Mouse (Mus musculus): ENCODE results near the gene Egfl8.

The Egfl8 gene

DNA sequence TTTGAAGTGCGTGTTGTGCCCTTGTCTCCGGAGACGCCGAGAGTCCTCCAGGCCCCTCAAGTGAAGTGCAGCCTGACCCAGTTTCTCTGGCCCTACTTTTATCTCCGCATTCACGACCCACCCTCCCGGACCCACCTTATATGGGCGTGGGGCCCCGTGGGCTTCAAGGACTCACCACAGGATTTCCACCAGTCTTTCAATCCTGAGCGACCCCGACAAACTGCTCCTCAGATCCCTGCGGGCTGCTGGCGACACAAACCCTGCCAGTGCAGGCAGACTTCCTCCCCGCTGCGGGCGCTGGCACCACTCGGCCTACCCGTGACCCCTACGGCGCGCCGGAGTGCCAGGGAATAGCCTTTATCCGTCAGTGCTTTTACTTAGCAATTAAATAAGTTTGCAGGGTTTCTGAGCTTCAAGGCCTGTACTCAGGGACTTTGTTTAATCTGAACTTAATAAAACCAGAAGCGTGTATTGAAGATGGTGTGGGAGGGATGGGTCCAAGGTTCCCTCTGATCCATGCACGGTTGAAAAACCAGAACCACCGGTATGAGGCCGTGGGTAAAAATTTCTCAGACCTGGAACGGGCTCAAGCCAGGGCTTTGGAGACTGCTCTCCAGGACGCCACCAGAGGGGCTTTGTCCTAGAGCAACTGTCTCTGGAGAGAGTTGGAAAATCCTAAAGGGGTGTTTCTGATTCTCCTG lies 12.3 kb upstream of the Egfl8 start, which contains the start of gene Ppt2:
Ppt2 (minus strand) TSS at position 568 of the 701 bp plus-strand sequence.
- DNase-seq (ENCODE audit: low spot score in 2 of 2), result no peak

DNA sequence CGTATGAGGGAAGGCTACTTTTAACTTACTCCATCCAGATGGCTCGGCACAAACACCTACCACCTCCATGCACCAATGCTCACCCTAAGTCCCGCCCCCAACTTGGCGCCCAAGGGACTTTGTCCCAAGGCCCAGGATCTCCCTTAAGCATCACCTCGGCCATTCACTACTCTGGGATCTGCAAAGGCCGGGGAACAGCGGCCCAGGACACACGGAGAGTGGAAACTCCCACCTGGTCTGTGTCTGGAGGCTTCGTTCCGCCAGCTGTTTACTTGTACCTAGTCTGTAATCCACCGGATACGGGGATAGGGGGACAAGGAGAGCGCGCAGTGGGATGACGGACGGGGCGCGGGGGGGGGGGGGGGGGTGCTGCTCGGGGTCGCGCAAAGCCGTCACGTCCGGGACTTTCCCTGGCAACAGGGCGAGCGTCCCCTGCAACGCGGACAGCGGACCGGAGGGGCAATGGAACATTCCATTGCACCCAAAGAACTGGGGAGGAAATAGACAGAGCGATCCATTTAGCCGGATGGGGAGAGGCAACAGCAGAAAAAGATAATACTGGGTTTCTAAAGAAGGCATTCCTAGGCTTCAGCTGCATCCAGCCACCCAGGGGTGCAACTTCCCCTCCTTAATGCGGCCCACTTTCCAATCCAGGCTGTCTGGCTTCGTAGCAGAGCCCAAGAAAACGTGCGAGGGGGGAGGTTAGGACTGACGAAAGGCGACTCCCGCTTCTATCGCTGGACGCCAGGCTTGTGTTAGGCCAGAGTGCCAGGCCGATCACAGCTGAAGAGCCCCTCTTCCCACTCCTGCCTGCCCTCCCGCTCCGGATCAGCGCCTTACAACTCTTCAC lies 11.5 kb upstream of the Egfl8 start:
- DNase-seq (ENCODE audit: low spot score in 2 of 2), result peak; percentile 74 to 80

DNA sequence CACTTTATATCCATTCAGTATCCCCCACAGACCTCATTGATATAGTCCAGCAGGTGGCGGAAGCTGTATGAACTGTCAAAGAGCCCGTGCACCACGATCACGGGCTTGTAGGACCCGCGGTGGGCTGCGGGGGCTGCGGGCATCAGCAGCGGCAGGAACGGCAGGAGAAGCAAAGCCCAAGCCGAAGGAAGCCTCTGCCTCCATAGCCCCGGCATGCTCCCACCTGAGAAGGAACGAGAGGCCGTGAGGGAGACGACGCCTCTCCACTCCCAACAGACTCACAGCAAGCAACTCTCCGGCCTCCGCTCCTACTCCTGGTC lies 11.0 kb upstream of the Egfl8 start:
- no peak for DNase-seq (ENCODE audit: low spot score in 2 of 2)

DNA sequence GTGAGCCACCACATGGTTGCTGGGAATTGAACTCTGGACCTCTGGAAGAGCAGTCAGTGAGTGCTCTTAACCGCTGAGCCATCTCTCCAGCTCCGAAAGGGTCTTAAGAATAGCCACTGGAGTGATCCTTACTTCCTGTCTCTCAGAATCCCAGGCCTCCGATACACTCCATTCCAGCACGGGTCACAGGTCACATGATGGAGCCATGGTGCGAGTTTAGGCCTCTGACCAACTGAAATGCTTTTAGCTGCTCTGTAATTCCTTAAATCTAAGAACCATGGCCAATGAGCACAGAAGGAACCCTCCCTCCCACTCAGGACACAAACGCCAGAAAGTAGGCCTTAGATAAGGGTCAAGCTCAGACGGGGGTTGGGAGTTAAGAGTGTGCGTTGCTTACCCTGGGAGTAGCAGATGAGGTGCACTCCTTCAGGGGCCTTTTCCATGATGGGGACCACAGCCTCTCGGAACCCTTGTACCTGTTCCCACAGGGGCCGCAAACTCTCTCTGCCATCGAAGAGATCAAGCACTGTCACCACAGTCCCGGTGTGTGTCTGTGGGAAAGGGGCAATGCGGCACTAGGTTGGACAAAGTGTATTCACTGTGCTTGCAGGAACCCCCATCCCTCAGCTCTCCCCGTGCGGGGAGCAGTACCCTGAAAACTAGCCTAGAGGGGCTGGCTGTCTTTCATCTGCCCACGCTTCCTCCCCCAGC lies 10.4 kb upstream of the Egfl8 start:
- no peak for DNase-seq (ENCODE audit: low spot score in 2 of 2)

DNA sequence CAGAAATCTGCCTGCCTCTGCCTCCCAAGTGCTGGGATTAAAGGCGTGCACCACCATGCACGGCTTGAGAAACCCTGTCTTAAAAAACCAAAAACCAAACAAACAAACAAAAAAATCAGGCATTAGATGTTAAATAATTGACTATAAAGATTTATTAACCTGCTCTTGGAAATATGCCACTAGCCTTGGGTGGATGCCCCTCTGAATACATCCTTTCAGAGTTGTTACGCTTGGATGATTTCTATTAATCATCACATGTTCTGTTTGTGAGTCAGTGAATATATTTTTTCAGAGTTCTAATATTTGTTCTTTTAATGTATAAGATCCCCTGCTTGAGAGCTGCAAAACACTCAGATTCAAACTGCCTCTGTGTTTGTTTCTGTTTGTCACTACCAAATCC lies 9.2 kb upstream of the Egfl8 start:
- DNase-seq (ENCODE audit: low spot score in 2 of 2), result no peak

DNA sequence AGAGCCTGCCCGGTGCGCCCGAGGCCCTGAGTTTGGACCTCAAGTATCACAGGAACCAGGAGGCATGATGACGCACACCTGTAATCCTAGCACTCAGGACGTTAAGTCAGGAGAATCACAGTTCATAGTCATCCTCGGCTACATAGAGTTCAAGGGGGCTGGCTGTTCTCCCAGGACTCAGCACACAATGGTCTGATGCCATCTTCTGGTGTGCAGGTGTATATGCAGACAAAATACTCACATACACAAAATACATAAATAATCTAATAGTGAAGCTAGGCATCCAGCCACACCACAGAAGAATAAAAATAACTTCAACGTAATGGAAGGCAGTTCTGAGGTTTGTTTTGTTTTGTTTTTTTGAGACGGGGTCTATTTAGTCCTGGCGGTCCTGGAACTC lies 7.4 kb upstream of the Egfl8 start:
- no peak for DNase-seq (ENCODE audit: low spot score in 2 of 2)

DNA sequence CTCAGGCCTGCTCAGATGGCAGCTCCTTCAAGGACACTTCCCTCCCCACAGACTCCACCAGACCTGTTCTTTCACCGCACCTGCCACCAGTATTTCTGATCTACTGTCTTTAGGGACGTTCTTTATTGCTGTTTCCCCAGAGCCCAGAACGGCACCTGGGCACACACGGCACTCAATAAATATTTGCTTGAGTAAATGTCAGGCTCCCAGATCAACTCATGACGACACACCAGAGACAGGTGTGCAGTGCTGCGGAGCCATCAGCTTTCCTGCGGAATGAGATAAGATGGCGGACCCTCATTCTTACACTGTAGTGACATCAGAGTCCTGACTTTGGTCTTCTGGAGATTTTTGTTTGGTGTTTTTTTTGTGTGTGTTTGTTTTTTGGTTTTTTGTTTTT lies 5.2 kb upstream of the Egfl8 start:
- DNase-seq (ENCODE audit: low spot score in 2 of 2), result no peak

DNA sequence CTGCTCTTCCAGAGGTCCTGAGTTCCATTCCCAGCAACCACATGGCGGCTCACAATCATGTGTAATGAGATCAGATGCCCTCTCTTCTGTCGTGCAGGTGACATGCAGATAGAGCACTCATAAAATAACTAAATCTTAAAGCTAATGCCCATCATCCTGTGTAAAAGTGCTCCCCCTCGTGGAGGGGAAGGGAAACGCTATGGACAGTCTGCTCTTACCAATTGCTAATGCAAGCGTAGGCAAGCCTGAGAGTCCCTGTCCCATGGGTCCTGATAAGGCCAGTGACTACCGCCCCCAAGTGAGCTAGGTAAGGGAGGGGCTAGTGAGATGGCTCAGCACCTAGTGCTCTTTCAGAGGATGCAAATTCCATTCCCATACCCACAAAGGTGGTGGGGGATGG lies 3.2 kb upstream of the Egfl8 start:
- DNase-seq (ENCODE audit: low spot score in 2 of 2), result peak in 1 of 2 experiments; percentile 68

DNA sequence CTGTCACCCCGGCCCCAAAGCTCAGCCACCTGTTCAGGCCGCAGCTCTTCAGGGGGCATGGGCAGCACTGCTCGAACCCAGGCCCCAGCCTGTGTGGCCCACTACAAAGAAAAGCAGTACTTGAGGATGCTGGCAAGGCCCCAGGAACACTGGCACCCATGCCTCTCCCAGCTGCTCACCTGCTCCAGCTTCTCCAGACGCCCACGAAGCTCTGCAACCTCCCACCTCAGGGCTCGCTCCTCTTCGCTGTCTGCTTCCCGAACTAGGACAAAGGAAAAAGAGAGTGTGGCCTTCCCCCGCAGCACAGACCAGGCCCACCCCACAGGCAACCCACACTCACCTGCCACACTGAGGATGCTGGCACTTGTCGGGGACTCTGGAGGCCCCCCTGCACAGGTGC lies 1.9 kb downstream of the Egfl8 start:
- no peak for DNase-seq (ENCODE audit: low spot score in 2 of 2)

DNA sequence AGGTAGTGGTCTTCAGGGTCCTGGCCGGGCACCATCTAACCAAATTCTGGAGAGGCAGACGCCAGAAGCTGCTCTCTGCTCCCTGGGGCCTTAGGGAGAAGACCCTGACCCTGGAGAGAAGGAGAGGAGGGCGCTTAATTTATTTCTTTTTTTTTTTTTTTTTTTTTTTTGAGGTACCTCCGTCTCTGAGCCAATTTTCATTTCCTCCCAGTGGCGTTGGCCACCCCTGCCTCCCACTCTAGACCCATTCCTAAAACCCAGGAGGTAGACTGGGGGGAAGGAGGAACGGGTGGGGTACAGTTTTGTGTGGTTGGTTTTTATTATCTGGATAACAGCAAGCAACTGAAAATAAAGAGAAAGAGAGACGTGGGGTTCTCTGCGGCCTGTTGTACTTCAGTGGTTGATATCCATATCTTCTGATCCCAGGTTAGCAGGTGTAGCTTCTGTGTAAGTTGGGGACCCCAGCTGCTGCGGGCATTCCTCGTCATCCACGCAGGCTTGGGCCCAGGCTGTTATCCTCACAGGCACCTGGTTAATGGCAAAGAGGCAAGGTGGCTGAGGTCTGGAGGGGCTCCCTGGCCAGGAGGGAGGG lies 2.6 kb downstream of the Egfl8 start:
- DNase-seq (ENCODE audit: low spot score in 2 of 2), result no peak

DNA sequence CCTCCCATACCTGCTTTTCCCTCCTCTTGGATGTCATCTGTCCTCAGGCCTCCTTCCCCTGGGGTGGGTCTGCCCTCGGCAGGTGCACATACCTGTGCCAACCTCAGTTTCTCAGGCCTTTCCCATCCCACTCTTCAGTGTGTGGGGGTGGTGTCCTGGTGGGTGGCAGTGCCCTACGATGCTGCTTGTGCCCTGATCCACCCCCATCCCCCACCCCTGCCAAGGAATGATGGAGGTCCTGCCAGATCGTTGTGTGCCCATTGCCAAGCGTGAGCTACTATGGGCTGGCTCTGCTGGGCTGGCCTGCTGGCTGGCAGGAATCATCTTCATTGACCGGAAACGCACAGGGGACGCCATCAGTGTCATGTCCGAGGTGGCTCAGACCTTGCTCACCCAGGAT lies 4.7 kb downstream of the Egfl8 start:
- DNase-seq (ENCODE audit: low spot score in 2 of 2), result no peak

DNA sequence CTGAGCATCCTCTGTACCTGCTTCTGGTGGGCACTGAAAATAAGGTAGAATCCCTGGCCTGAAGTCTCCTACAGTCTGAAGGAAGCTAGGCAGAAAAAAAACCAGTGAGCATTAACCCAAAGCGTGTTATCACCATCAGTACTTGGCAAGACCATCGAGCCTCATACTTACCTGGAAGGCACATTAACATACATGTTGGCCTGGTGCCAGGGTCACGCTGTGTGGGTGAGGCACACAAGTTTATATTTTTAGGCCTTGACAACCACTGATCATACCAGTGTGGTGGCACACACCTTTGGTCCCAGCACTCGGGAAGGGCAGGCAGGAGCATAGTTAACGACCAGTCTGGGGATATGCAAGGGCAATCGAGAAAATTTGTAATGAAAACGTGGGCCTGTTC lies 7.8 kb downstream of the Egfl8 start:
- no peak for DNase-seq (ENCODE audit: low spot score in 2 of 2)

DNA sequence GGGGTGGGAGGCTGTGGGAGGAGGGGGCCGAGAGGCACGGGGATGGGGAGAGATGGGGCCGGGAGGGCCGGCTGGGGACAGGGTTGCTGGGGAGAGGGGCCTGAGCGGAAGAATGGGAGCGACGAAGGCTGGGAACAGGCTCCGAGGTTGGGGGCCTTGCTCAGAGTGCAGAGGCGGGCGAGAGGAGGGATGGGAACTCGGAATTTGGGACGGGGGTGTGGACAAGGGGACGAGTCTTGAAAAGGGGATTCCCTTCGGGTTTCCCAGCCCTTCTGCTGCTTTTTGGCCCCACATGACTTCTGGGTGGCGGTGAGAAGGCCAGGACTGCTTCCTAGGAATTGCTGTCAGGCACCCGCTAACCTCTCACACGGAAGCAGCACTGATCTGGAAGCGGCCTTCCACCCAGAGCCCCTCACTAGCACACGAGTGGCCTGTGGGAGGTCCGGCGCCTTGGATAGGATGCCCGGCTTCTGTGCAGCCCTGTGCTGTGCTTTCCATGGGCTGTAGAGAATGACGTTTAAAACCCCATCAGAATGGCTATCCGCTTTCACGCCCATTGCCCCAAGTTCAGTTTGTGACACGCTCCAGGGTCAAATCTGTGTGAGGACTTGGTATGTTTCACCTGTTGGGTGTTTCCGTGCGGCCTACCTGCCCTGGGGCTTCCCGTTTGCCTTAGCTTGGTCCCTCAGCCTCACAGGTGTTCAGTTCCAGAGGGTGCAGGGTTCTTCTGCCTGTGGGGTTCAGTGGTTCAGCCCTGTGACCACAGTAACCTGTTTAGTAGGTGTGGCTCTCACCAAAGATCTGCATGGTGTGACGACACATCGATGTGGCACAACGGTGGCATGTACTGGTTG lies 9.4 kb downstream of the Egfl8 start:
- DNase-seq (ENCODE audit: low spot score in 2 of 2), result no peak

DNA sequence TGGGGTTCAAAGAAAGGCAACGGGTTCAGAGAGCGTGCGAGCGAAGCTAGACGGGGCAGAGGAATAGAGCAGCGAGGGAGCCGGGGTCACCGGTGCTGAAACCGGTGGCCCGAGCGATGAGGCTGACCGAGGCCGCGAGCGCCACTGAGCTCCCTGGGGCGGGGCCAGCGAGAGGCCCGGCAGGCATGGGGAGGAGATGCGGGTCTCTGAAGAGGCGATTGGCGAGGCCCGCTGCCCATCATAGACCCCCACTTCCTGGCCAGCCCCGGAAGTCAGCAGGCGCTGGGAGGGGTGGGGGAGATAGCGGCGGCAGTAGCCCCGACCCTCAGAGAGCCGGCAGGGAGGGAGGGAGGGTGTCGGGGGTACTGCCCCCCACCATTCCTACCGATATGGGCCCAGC lies 10.2 kb downstream of the Egfl8 start:
- DNase-seq (ENCODE audit: low spot score in 2 of 2), result peak; percentile 95 to 98

DNA sequence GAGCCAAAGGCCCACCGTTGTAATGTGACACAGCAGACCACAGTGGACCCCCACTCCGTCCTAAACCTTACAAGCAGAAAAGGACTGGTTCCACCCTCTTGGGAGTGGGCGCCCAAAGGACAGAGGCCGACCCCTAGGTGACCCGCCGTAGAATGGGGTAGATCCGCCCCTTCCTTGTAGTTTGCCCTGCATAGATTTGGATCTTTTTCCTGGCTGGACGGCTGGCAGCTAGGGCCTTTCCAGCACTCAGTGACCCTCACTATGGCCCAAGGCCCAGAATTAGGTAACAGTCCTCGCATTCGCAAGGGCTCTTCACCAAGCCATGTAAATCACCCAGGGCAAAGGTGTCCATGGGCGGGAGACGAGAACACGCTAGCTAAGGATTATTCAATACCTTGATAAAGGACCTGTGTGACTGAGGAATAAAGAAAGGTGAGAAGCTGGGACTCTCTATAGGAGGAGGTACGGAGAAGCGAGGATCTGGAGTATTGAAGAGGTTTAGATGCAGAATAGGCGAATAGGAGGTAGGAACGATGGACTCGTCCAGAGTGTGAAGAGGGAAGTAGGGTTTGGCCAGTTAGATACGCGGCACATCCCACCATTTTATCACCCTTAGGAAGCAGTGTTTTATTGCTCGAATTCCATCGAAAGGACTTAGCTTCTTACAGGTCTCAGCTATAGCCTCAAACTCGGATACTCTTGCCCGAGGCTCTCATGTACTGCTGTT lies 11.1 kb downstream of the Egfl8 start:
- peak in 1 of 2 experiments; percentile 34 for DNase-seq (ENCODE audit: low spot score in 2 of 2)

DNA sequence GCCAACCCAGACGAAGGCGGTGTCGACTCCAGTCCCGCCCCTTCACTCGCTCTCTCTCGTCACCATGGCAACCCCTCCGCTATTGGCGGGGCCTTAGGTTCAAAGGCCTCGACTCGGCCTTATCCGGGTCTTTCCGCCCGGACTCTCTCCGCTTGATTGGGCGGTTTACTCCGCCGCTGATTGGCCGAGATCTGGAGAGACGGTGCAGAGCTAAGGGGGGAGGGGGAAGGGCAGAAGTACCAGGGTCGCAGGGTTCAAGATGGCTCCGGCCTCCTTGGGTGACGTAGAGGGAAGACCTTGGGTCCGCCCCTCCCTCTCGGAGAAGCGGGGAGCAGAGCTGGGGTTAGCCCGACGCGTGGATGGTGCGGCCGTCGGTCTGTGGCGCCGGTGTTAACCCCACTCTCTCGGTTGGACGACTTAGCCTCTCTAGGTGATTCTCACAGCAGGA lies 11.7 kb downstream of the Egfl8 start, which contains the start of gene Agpat1:
Agpat1 (plus strand) TSS at position 202 of the 448 bp plus-strand sequence.
- DNase-seq (ENCODE audit: low spot score in 2 of 2), result peak; percentile 80 to 98

DNA sequence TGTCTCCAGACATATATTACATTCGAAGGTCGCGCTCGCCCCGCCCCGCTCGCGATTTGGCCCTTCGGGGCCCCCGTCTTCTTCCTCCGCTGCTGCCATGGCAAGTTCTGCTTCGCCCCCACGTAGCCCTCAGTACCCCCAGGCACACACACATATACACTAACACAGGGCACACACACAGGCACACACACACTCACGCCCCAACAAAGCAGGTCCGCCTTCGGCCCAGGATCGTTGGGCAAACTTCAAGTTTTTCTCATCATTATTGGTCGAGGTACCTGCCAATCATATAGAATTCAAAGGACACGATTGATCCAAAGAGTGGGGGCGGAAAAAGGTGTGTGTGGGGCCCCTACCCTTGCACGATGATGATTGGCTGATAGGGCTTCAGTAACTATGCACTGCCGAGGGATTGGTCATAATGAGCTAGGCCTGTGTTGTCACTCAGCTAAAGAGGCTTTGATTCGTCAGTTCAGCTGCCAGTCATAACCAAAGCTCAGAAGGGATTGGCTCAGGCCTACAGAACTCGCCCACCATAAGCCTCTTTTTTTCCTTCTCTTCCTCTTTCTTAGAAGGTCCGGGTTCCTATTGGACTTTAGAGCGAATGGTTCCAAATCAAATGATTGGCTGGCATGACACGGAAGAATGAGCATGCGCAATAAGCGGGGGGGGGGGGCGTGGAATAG lies 12.3 kb downstream of the Egfl8 start, which contains the start of gene Rnf5:
Rnf5 (minus strand) TSS at position 316 of the 686 bp plus-strand sequence.
- peak; percentile 94 to 97 for DNase-seq (ENCODE audit: low spot score in 2 of 2)

DNA sequence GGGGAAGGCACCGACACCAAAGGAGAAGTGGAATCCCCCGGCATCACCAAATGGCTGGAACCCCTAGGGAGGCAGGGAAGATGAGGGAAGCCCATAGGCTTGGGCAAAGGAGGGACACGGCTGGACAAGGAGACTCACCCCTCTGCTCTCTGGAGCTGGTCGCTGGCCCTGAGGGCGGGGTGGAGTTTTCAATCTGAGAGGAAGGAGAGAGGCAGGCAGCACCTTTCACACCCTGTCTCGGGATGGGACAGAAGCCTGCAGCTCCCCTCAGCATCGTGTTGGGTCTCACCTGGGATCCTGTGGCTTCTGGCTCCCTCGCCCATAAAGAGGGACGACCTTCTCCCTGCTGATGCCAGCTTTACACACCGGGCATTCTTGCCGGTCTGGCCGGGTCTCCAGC lies 14.0 kb downstream of the Egfl8 start:
- DNase-seq (ENCODE audit: low spot score in 2 of 2), result no peak

DNA sequence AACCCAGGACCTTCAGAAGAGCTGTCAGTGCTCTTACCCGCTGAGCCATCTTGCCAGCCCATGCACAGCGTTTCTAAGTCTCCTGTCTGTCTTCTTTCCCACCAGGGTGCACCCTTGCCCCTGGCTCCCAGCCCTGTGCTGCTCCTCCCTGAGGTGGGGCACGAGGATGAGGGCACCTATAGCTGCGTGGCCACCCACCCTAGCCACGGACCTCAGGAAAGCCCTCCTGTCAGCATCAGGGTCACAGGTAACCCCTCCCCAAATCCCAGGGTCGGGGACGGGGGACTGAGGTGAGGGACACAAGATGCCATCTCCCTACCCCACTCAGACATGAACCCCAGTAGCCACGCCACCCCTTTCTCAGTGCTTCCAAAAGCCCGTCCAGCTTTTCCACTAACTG lies 15.9 kb downstream of the Egfl8 start:
- DNase-seq (ENCODE audit: low spot score in 2 of 2), result no peak
